In genomic region chr4:115733746-115734145, GRCm38 (mm10) we compare ENCODE assay signal across 28 mouse cellular contexts. TPM values are rescaled to one million over a fixed set of nuclear protein-coding genes. Genes with fewer than 3 reads are reported as not detected.
DNase-seq lines count a peak whose midpoint lies in the region; ATAC-seq and TF ChIP-seq lines count a peak whose summit lies in the region.
"Had no signal": no experiment of that assay in that cellular context is flagged by ENCODE, and none has a peak within 500 bp of the region (broad histone marks: within the 10 kb centered on the region; RNA-seq: fewer than 3 reads in every experiment).

No protein-coding gene starts in this region.

- TF ChIP-seq CTCF in intestine, postnatal 0 days (IDR thresholded peaks at IDR 0.05; ENCODE audit: low read depth) = no peak
- TF ChIP-seq CTCF in stomach, postnatal 0 days (IDR thresholded peaks at IDR 0.05; ENCODE audit: low read depth) = no peak

- no peaks in the 10 kb centered on the region for H3K9me3 ChIP-seq in forebrain, embryonic 10.5 days
- no peaks in the 10 kb centered on the region for H3K9me3 ChIP-seq in forebrain, embryonic 15.5 days
- no peaks in the 10 kb centered on the region for H3K9me3 ChIP-seq in megakaryocyte, embryonic 14.5 days
- no peaks in the 10 kb centered on the region for H3K9me3 ChIP-seq in intestine, postnatal 0 days (ENCODE audit: control insufficient read depth)
- H3K9me3 ChIP-seq in stomach, postnatal 0 days (ENCODE audit: control insufficient read depth, low read length) = no peaks in the 10 kb centered on the region
- H3K9me3 ChIP-seq: G1E; heart, embryonic 10.5 days; heart, embryonic 13.5 days; hindbrain, embryonic 12.5 days; hindbrain, embryonic 15.5 days had no signal

- 80% methylated on average over 5 of the region's 5 CpGs for WGBS in forebrain, embryonic 10.5 days
- 73% methylated on average over 5 of the region's 5 CpGs for WGBS in forebrain, embryonic 15.5 days
- WGBS in intestine, postnatal 0 days = 55% methylated on average over 5 of the region's 5 CpGs
- 42% methylated on average over 5 of the region's 5 CpGs for WGBS in stomach, postnatal 0 days

- no peak overlapping the region for H3K4me3 ChIP-seq in forebrain, embryonic 10.5 days
- H3K4me3 ChIP-seq in forebrain, embryonic 15.5 days = no peak overlapping the region
- peak overlapping the region; percentile 88 for H3K4me3 ChIP-seq in megakaryocyte, embryonic 14.5 days (replicated peaks)
- H3K4me3 ChIP-seq in intestine, postnatal 0 days (ENCODE audit: low read depth, low read length) = no peak overlapping the region
- H3K4me3 ChIP-seq in stomach, postnatal 0 days (ENCODE audit: low read depth, low read length) = no peak overlapping the region
- H3K4me3 ChIP-seq: heart, embryonic 10.5 days; heart, embryonic 13.5 days; hindbrain, embryonic 12.5 days; hindbrain, embryonic 15.5 days had no signal

- no peak for ATAC-seq in forebrain, embryonic 15.5 days (replicated peaks)
- no peak for ATAC-seq in megakaryocyte, adult 5-6 weeks (ENCODE audit: poor library complexity, severe bottlenecking)
- peak; percentile 20; the same call in 1 of the 2 replicates for ATAC-seq in intestine, postnatal 0 days
- peak; percentile 56; the same call in 1 of the 2 replicates for ATAC-seq in stomach, postnatal 0 days (ENCODE audit: low FRiP score, low TSS enrichment)
- ATAC-seq: forebrain, embryonic 14.5 days; Patski had no signal

- H3K27me3 ChIP-seq in forebrain, embryonic 10.5 days (ENCODE audit: poor library complexity, severe bottlenecking) = peaks cover 13% of the 10 kb centered on the region; the same call in 1 of the 2 replicates
- H3K27me3 ChIP-seq in forebrain, embryonic 15.5 days = peaks cover 12% of the 10 kb centered on the region; the same call in 1 of the 2 replicates
- H3K27me3 ChIP-seq in megakaryocyte, embryonic 14.5 days (replicated peaks) = peaks cover 4% of the 10 kb centered on the region
- no peaks in the 10 kb centered on the region for H3K27me3 ChIP-seq in intestine, postnatal 0 days (replicated peaks; ENCODE audit: control insufficient read depth, insufficient read depth, low read length)
- no peaks in the 10 kb centered on the region for H3K27me3 ChIP-seq in stomach, postnatal 0 days (ENCODE audit: control insufficient read depth, insufficient read depth, low read length)
- H3K27me3 ChIP-seq: Patski had no signal

- peaks cover 7% of the 10 kb centered on the region for H3K4me1 ChIP-seq in forebrain, embryonic 10.5 days
- peaks cover 11% of the 10 kb centered on the region for H3K4me1 ChIP-seq in forebrain, embryonic 15.5 days
- H3K4me1 ChIP-seq in megakaryocyte, embryonic 14.5 days = peaks cover 54% of the 10 kb centered on the region
- peaks cover 11% of the 10 kb centered on the region for H3K4me1 ChIP-seq in intestine, postnatal 0 days (replicated peaks; ENCODE audit: control insufficient read depth, insufficient read depth, low read length)
- peaks cover 4% of the 10 kb centered on the region for H3K4me1 ChIP-seq in stomach, postnatal 0 days (replicated peaks; ENCODE audit: control insufficient read depth, insufficient read depth)

- no peak overlapping the region for H3K9ac ChIP-seq in forebrain, embryonic 15.5 days (replicated peaks)
- H3K9ac ChIP-seq in intestine, postnatal 0 days (ENCODE audit: low read depth, low read length) = no peak overlapping the region
- no peak overlapping the region for H3K9ac ChIP-seq in stomach, postnatal 0 days (ENCODE audit: low read length)
- H3K9ac ChIP-seq: heart, embryonic 13.5 days; hindbrain, embryonic 12.5 days; hindbrain, embryonic 15.5 days had no signal

- peak; percentile 6 for DNase-seq in forebrain, embryonic 10.5 days (ENCODE audit: extremely low spot score, low spot score)
- peak; percentile 52 for DNase-seq in stomach, postnatal 0 days (ENCODE audit: low spot score)
- no peak for DNase-seq in left cerebral cortex, postnatal 14 days (ENCODE audit: low spot score in 2 of 2)
- no peak for DNase-seq in frontal cortex, postnatal 36 days (ENCODE audit: low spot score in 2 of 2)
- DNase-seq: adrenal gland, postnatal 10 days; adrenal gland, postnatal 36 days; cerebellum, adult 18-20 months; cerebellum, adult 9-10 months; cerebellum, postnatal 14 days; gastrocnemius, postnatal 10 days; gastrocnemius, postnatal 36 days; heart, adult 18-20 months; heart, postnatal 14 days; heart, postnatal 4 days had no signal

- no peak overlapping the region for H3K27ac ChIP-seq in forebrain, embryonic 10.5 days
- H3K27ac ChIP-seq in forebrain, embryonic 15.5 days (replicated peaks) = no peak overlapping the region
- H3K27ac ChIP-seq in intestine, postnatal 0 days (ENCODE audit: low read depth, low read length) = no peak overlapping the region
- H3K27ac ChIP-seq in stomach, postnatal 0 days (replicated peaks) = no peak overlapping the region
- H3K27ac ChIP-seq: heart, embryonic 10.5 days; heart, embryonic 13.5 days; hindbrain, embryonic 12.5 days; hindbrain, embryonic 15.5 days had no signal

- intact Hi-C loops in left cerebral cortex, postnatal 14 days (cut with DNase I) = loop anchor here (5.0 kb wide), 1 partner anchor 164 kb away; no protein-coding TSS in a partner anchor

- TF ChIP-seq EP300 in stomach, postnatal 0 days (optimal IDR thresholded peaks at IDR 0.05) = no peak

- no peaks in the 10 kb centered on the region for H3K36me3 ChIP-seq in forebrain, embryonic 10.5 days (replicated peaks)
- no peaks in the 10 kb centered on the region for H3K36me3 ChIP-seq in forebrain, embryonic 15.5 days
- H3K36me3 ChIP-seq in megakaryocyte, embryonic 14.5 days (replicated peaks; ENCODE audit: low read length) = no peaks in the 10 kb centered on the region
- H3K36me3 ChIP-seq in intestine, postnatal 0 days (ENCODE audit: control insufficient read depth, insufficient read depth) = no peaks in the 10 kb centered on the region
- no peaks in the 10 kb centered on the region for H3K36me3 ChIP-seq in stomach, postnatal 0 days (ENCODE audit: control insufficient read depth, insufficient read depth, low read length)
- H3K36me3 ChIP-seq: G1E; heart, embryonic 10.5 days; heart, embryonic 13.5 days; hindbrain, embryonic 12.5 days; hindbrain, embryonic 15.5 days had no signal

- H3K4me2 ChIP-seq in forebrain, embryonic 15.5 days (replicated peaks) = no peak overlapping the region
- H3K4me2 ChIP-seq in intestine, postnatal 0 days (replicated peaks; ENCODE audit: low read depth) = 0 out of 2 replicates have a peak overlapping the region, but pooled peaks have one; percentile 17
- H3K4me2 ChIP-seq in stomach, postnatal 0 days (replicated peaks; ENCODE audit: low read depth) = no peak overlapping the region
- H3K4me2 ChIP-seq: heart, embryonic 13.5 days; hindbrain, embryonic 12.5 days; hindbrain, embryonic 15.5 days had no signal

RNA-seq across cellular contexts. Expression of gene Efcab14, which starts 3.8 kb away (rescaled TPM):
- 32.9 and 33.9 TPM in 2 replicates for polyA plus RNA-seq in forebrain, embryonic 10.5 days (2016; fragmentation: Nextera tagmentation; extraction: Ambion mirVana)
- 19.6 and 20.2 TPM in 2 replicates for polyA plus RNA-seq in forebrain, embryonic 15.5 days (2015; fragmentation: Nextera tagmentation; extraction: Ambion mirVana)
- 4.7 and 7.3 TPM in 2 replicates for polyA plus RNA-seq in megakaryocyte, embryonic 14.5 days (2012; ENCODE audit: insufficient read depth, low replicate concordance)
- 45.3 and 45.4 TPM in 2 replicates for total RNA-seq in megakaryocyte, adult 5-6 weeks (2015)
- total RNA-seq in megakaryocyte, adult 5-6 weeks (2017) = 27.7 and 28.5 TPM in 2 replicates
- 33.3 and 35.0 TPM in 2 replicates for polyA plus RNA-seq in intestine, postnatal 0 days (2015; fragmentation: Nextera tagmentation; extraction: Ambion mirVana)
- 16.3 and 17.0 TPM in 2 replicates for polyA plus RNA-seq in stomach, postnatal 0 days (2015; fragmentation: Nextera tagmentation; extraction: Ambion mirVana)
- 10 to 100 TPM; 44.1 to 45.9 TPM for total RNA-seq in left cerebral cortex, postnatal 14 days (2021)

RNA-seq across cellular contexts. Expression of gene Tex38, which starts 47.1 kb away (rescaled TPM):
- polyA plus RNA-seq in forebrain, embryonic 10.5 days (2016; fragmentation: Nextera tagmentation; extraction: Ambion mirVana) = 0.25 and 0.41 TPM in 2 replicates
- polyA plus RNA-seq in forebrain, embryonic 15.5 days (2015; fragmentation: Nextera tagmentation; extraction: Ambion mirVana) = 0.59 TPM in 1 of 2 replicates, not detected in the other
- 0.44 TPM in 1 of 2 replicates, not detected in the other for polyA plus RNA-seq in megakaryocyte, embryonic 14.5 days (2012; ENCODE audit: insufficient read depth, low replicate concordance)
- not detected in 2 replicates for total RNA-seq in megakaryocyte, adult 5-6 weeks (2015)
- total RNA-seq in megakaryocyte, adult 5-6 weeks (2017) = not detected in 2 replicates
- 0.33 and 0.44 TPM in 2 replicates for polyA plus RNA-seq in intestine, postnatal 0 days (2015; fragmentation: Nextera tagmentation; extraction: Ambion mirVana)
- 0.21 TPM in 2 replicates for polyA plus RNA-seq in stomach, postnatal 0 days (2015; fragmentation: Nextera tagmentation; extraction: Ambion mirVana)
- total RNA-seq in left cerebral cortex, postnatal 14 days (2021) = under 1 TPM; 0.46 to 0.59 TPM
- total RNA-seq: G1E had no signal
- polyA plus RNA-seq: embryonic facial prominence, embryonic 11.5 days; embryonic facial prominence, embryonic 14.5 days; forebrain, embryonic 14.5 days; G1E; heart, embryonic 16.5 days; hindbrain, embryonic 12.5 days had no signal

RNA-seq across cellular contexts. Expression of gene Atpaf1, which starts 50.9 kb away (rescaled TPM):
- polyA plus RNA-seq in forebrain, embryonic 10.5 days (2016; fragmentation: Nextera tagmentation; extraction: Ambion mirVana) = 45.8 and 56.3 TPM in 2 replicates
- polyA plus RNA-seq in forebrain, embryonic 15.5 days (2015; fragmentation: Nextera tagmentation; extraction: Ambion mirVana) = 34.6 and 37.5 TPM in 2 replicates
- 16.7 TPM in 1 of 2 replicates, not detected in the other for polyA plus RNA-seq in megakaryocyte, embryonic 14.5 days (2012; ENCODE audit: insufficient read depth, low replicate concordance)
- 14.4 and 21.8 TPM in 2 replicates for total RNA-seq in megakaryocyte, adult 5-6 weeks (2015)
- 5.8 and 7.5 TPM in 2 replicates for total RNA-seq in megakaryocyte, adult 5-6 weeks (2017)
- 40.8 and 43.2 TPM in 2 replicates for polyA plus RNA-seq in intestine, postnatal 0 days (2015; fragmentation: Nextera tagmentation; extraction: Ambion mirVana)
- 30.4 and 30.6 TPM in 2 replicates for polyA plus RNA-seq in stomach, postnatal 0 days (2015; fragmentation: Nextera tagmentation; extraction: Ambion mirVana)
- total RNA-seq in left cerebral cortex, postnatal 14 days (2021) = 10 to 100 TPM; 39.2 to 42.3 TPM

Comparison
In these comparisons a context has a peak if more than half of its experiments do, and no peak if none do; other contexts are left out.
1. DNase-seq: peak in forebrain, embryonic 10.5 days (single experiment) and stomach, postnatal 0 days (single experiment); none in left cerebral cortex, postnatal 14 days (0 of 2) and frontal cortex, postnatal 36 days (0 of 2).
2. ATAC-seq: peak in intestine, postnatal 0 days (single experiment) and stomach, postnatal 0 days (single experiment); none in forebrain, embryonic 15.5 days (single experiment) and megakaryocyte, adult 5-6 weeks (single experiment).